Mouse (Mus musculus) cerebellum, postnatal 4 days (tissue): ENCODE data around the gene Lrig2.

Experiments used
- DNase-seq, 2 experiments: peaks; one replicate each; pipeline ENCODE4 v3.0.0; 2022; ENCODE audit warnings: low spot score in 2 of 2, mixed read lengths in 1 of 2

Gene Lrig2

DNA sequence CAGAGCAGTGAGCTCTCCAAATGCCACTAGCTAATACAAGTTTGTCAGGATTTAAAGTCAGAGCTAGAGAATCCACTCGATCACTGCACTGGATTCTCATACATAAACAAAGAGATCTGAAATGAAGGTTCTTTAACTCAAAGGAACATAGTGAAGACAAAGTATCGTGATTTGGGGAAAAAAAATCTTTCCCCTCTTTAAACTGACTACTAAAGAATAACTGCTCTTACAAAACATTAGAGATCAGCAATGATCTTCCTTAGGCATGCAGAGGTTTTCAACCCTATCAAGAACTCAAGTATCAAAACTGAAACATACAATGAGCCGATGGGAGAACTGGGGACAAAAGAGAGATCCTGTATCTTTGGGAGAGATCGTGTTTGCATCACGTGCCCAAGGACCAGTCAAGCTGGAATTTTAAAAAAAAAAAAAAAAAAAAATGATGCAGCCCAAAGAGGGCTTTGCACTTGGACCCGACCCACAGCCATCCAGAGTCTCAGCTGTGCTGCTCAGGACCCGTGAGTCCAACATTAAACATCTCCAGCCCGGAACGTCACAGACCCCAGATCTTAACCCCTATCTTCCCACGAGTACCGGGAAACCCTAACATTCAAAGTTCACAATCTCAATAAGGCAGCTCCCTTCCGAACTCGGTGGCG lies 818 bp downstream of the Lrig2 start:
- no peak for DNase-seq

DNA sequence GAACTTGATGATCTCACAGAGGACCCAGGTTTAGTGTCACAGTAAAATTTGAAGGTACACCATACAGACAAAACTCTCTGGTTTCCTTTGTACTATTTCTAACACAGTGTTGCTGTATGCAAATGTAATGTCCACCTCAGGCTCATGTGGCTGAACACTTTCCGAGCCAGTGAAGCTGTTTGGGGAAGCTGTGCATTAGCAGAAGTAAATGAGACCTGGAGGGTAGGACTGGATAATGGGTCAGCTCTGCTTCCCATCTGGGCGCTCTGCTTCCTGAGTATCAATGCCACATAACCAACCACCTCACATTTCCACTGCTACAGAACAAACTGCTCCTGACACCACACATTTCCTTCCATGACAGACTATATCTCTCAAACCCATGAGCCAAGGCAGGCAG lies 10.1 kb downstream of the Lrig2 start:
- no peak for DNase-seq

DNA sequence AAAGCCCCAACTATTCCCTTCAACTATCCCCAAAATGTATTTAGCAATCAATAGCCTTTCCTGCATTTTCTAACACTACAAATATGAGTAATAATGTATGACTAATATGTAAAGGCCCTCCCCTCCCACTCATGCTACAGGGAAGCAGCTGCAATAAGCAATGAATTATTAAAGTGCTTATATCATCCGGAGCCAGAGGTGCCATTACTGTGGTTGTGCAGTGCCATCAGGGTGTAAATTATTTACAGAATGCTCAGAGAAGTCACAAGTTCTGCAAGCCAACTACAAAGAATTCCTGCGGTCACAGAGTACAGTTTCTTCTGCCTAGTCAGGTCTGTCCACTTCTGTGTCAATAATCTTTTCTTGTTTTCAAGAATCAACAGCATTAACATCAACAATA lies 10.8 kb downstream of the Lrig2 start:
- no peak for DNase-seq

- DNase-seq = no peak
Observed at GRCm38 (mm10) chr3:104496176-104496575, 15.5 kb downstream of the Lrig2 start.

DNA sequence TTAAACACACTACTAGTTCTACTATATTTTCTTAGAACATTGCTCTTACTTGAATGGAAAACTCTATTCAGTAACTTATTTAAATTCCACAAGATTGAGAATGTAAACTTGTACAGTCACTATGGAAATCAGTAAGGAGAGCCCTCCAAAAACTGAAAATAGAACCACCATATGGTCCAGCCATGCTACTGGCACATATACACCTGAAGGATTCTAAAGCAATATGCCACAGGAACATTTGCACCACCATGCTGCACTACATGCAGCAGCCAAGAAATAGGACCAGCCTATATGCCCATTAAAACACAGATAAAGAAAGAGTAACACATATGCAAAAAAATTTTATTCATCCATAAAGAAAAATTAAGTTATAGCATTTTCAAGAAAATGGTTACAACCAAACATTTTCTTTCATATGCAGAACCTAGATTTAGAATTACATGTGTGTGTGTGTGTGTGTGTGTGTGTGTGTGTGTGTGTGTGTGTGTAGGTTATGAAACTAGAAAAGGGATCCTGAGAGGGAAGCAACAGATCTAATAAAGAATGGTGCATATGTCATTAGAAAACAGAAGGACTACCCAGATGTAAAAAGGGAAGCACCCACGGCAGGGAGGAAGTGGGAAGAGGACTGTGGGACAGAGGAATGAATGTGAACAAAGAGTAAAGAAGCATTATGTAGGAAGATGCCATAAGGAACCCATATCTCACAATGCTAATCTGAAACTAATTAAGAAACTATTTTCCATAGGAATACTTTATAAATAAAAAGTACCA lies 30.6 kb downstream of the Lrig2 start:
- DNase-seq = no peak

GRCm38 (mm10) chr3:104478056-104478455 lies 33.7 kb downstream of the Lrig2 start:
- no peak for DNase-seq

GRCm38 (mm10) chr3:104469421-104469820 lies 42.3 kb downstream of the Lrig2 start:
- no peak for DNase-seq

DNA sequence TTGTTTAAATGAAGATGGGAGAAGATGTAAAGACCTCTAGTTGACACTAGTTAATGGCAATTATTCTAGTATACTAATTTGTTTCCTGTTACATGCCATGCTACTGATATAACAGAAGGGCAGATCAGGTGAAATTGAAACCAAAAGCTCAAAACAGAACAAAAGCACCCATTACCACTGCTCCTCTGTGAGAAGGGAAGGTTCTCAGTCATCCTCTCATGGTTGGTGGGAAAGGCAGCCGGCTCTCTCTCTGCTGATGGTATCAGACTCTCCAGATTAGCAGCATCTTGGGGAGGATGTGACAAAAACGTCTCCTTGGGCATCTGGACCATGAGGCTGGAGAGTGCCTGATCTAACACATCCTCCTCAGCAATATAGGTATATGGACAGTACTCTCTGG lies 50.5 kb downstream of the Lrig2 start:
- DNase-seq = no peak

DNA sequence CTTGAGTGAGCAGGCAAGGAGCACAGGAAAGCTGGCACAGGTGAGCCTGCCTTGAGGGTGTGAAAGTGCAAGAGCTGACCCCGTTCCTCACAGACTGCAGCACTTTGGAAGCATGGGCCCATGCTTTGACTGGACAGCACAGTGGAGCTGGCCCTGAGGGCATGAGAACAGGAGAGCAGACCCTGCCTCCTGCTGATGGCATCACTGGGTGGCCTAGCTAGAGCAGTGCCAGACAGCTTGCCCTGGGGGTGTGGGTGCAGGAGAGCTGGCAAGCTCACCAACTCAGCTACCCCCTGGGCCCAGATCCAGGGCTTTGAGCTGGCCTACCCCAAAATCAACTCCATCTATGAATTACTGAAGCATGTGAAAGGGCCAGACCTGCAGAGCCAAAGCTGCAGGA lies 53.1 kb downstream of the Lrig2 start:
- no peak for DNase-seq

- no peak for DNase-seq
Observed at GRCm38 (mm10) chr3:104455506-104456275, 56.0 kb downstream of the Lrig2 start.

- DNase-seq = no peak
Observed at GRCm38 (mm10) chr3:104447240-104447639, 64.5 kb downstream of the Lrig2 start.

- DNase-seq = no peak
Observed at GRCm38 (mm10) chr3:104446689-104447088, 65.0 kb downstream of the Lrig2 start.

- no peak for DNase-seq
Observed at GRCm38 (mm10) chr3:104445576-104445975, 66.1 kb downstream of the Lrig2 start.

DNA sequence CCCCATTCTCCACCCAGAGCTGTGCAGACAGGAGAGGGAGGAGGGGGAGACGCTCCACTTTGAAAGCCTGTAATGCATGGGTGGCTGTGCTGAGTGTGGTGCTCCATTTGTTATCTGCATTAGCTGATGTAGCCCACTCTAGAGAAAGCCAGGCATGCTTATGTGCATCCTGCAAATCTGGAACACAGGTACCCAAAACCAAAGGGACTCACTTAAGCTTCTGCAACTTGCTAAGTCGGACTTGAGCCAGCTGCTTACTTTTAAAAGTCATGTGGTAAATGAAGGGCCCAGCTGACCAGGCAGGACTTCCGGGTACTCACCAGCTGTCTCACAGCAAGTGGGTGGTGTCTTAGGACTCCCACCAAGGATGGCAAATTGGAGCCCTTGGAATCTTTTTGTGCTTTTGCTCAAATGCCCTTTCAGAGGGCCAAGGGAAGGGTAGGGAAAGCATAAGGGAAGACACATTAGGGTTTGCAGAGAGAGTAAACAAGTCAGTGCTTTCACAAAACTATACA lies 66.7 kb downstream of the Lrig2 start:
- no peak for DNase-seq

DNA sequence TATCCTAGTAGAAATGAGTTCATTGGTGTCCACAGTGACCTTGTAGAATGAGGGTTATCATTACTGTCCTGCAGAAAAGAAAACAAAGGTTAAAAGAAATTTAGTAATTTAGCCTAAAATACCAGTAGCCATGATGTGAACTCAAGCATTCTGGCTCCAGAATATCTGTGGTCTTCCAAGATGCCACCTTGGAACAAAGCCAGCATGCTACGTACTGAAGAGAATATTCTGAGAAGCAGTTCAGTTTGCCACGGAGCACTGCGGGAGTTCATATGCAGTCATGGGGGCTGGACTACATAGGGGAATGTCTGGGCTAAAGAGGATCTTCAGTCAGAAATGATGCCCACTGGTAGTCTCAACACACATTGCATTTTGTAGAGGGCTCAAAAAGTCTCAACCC lies 67.6 kb downstream of the Lrig2 start:
- DNase-seq = no peak

DNA sequence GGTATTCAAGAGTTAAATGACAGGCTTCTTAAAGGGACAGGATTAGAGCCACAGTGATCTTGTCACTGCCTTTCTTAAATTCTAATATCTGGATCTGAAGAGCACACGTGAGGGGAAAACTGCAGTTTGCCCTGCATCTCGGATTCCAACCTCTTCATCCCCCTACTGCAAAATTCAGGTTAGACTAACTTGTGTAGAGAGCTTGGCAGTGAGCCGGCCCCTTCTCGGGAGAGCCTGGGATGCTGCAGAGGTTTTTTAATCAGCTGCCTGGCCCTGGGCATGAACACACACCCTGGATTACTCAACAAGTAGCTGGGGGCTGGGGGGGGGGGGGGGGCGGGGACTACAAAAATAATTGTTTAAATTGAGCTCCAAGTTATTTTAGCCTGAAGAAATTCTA lies 69.4 kb downstream of the Lrig2 start:
- DNase-seq = peak in 1 of 2 experiments; percentile 21

- peak; percentile 98 for DNase-seq
Observed at GRCm38 (mm10) chr3:104441870-104442283, 69.8 kb downstream of the Lrig2 start.

DNA sequence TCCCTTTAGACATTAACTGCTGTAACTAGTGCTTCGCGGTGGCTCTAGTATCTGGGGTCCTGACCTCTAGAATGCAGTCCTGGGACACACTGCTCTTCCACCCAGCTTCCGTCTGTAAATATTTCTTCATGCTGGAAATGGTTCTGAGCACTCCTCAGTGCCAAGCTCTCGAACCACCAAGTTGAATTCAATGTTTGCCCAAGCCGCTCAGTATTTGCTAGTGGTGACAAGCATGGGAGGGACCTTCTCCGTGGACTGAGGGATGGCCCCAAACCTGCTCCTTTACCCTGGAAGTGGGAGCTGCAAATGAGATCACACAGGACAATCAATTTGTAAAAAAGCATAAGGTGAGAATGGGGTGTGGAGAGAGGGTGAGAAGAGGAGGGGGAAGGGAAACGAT lies 70.3 kb downstream of the Lrig2 start:
- no peak for DNase-seq

GRCm38 (mm10) chr3:104438777-104439176 lies 72.9 kb downstream of the Lrig2 start:
- DNase-seq = no peak

GRCm38 (mm10) chr3:104437576-104437975 lies 74.1 kb downstream of the Lrig2 start:
- DNase-seq = no peak

GRCm38 (mm10) chr3:104435947-104436346 lies 75.8 kb downstream of the Lrig2 start:
- DNase-seq = no peak

GRCm38 (mm10) chr3:104434246-104434696 lies 77.4 kb downstream of the Lrig2 start:
- DNase-seq = no peak
